Mouse (Mus musculus): ENCODE results near the gene B3gnt6.

GRCm38 (mm10) chr7:98157636-98158332 is 41.5 kb downstream of the B3gnt6 start:
- no peak for TF ChIP-seq POLR2A (IDR thresholded peaks at IDR 0.05; ENCODE audit: extremely low read depth, insufficient read depth, low read length)
- no peak for TF ChIP-seq CTCF (IDR thresholded peaks at IDR 0.05; ENCODE audit: extremely low read depth, insufficient read depth, low read length)
